Mouse (Mus musculus) telencephalon, adult 2 months (tissue): Measurements from ENCODE around the gene Rnf186.

Experiments
- DNase-seq: peaks from one replicate; pipeline ENCODE4 v3.0.0-alpha.2; 2011; ENCODE audit warnings: low read depth, low spot score

The Rnf186 gene

GRCm38 (mm10) chr4:138966866-138967265, at the start of gene Rnf186:
Rnf186 (plus strand) TSS chr4:138967112.
- no peak for DNase-seq

GRCm38 (mm10) chr4:138917282-138917681, 49.6 kb upstream of the Rnf186 start:
- DNase-seq, result no peak

- no peak for DNase-seq
Observed at GRCm38 (mm10) chr4:138921254-138922130, 45.4 kb upstream of the Rnf186 start.

- peak; percentile 78 for DNase-seq
Observed at GRCm38 (mm10) chr4:138922131-138922459, 44.8 kb upstream of the Rnf186 start.

- no peak for DNase-seq
Observed at GRCm38 (mm10) chr4:138925561-138925960, 41.4 kb upstream of the Rnf186 start.

- no peak for DNase-seq
Observed at GRCm38 (mm10) chr4:138933862-138934261, 33.0 kb upstream of the Rnf186 start.

GRCm38 (mm10) chr4:138934456-138935145, 32.3 kb upstream of the Rnf186 start:
- no peak for DNase-seq

GRCm38 (mm10) chr4:138938495-138939269, 28.2 kb upstream of the Rnf186 start:
- no peak for DNase-seq

- DNase-seq, result no peak
Observed at GRCm38 (mm10) chr4:138939481-138939880, 27.4 kb upstream of the Rnf186 start.

- DNase-seq, result no peak
Observed at GRCm38 (mm10) chr4:138941401-138941800, 25.5 kb upstream of the Rnf186 start.

- no peak for DNase-seq
Observed at GRCm38 (mm10) chr4:138941966-138942365, 24.9 kb upstream of the Rnf186 start.

- peak; percentile 32 for DNase-seq
Observed at GRCm38 (mm10) chr4:138943730-138944129, 23.2 kb upstream of the Rnf186 start.

GRCm38 (mm10) chr4:138948257-138948656, 18.7 kb upstream of the Rnf186 start:
- DNase-seq, result no peak

- no peak for DNase-seq
Observed at GRCm38 (mm10) chr4:138958612-138959011, 8.3 kb upstream of the Rnf186 start.

- DNase-seq, result peak; percentile 48
Observed at GRCm38 (mm10) chr4:138959120-138959519, 7.8 kb upstream of the Rnf186 start.

- peak; percentile 41 for DNase-seq
Observed at GRCm38 (mm10) chr4:138959926-138960325, 7.0 kb upstream of the Rnf186 start.

GRCm38 (mm10) chr4:138962719-138963118, 4.2 kb upstream of the Rnf186 start:
- no peak for DNase-seq

GRCm38 (mm10) chr4:138965871-138966270, 1.0 kb upstream of the Rnf186 start:
- DNase-seq, result no peak

GRCm38 (mm10) chr4:138967485-138967884, 573 bp downstream of the Rnf186 start:
- DNase-seq, result no peak

- no peak for DNase-seq
Observed at GRCm38 (mm10) chr4:138968772-138969556, 2.1 kb downstream of the Rnf186 start.

GRCm38 (mm10) chr4:138969736-138970135, 2.8 kb downstream of the Rnf186 start:
- no peak for DNase-seq
